Mouse (Mus musculus) kidney, adult 2 months (tissue): Measurements from ENCODE around the gene Bet1l.

ENCODE experiments used
- CTCF ChIP-seq: fragments of 200-500 bp; conservative IDR thresholded peaks from 2 replicates; pipeline ENCODE4 v1.5.1; 2011; ENCODE audit warnings: low read depth, mild to moderate bottlenecking, control low read depth, low read length, moderate library complexity, mixed read lengths; ENCODE audit not compliant: insufficient read depth, insufficient read length
- POLR2A ChIP-seq: fragments of 200-500 bp; IDR thresholded peaks from one replicate; pipeline ENCODE4 v1.6.1; 2011; ENCODE audit warnings: low read depth, low read length, control low read depth

GRCm38 (mm10) chr7:140847755-140848580 lies 9.4 kb downstream of the Bet1l start, which contains the start of gene Odf3:
- TF ChIP-seq POLR2A (no peak), CTCF (no peak)
